Mouse (Mus musculus) kidney, postnatal 25 days (tissue): Measurements from ENCODE around the gene Fnbp1.

ENCODE experiments used
- DNase-seq, 2 experiments: peaks; one replicate each; pipeline ENCODE4 v3.0.0; 2021; ENCODE audit warnings: mixed read lengths in 2 of 2

Gene Fnbp1

DNA sequence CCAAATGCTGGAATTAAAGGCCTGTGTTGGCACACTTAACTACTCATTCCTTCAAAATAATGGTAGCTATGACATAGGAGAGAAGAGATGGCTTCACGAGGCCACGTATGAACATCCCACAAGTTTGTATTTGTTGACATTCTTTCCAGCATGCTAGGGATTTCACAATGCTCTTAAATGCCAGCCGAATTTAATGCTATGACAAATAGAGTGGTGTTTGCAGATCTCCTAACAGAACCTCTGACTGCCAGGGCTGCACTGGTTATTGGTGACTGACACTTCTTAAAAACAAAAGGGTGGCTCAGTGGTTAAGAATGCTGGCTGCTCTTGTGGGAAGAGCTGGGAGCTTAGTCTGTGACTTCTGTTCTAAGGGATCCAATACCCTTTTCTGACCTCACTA, 48.9 kb downstream of the Fnbp1 start:
- no peak for DNase-seq

DNA sequence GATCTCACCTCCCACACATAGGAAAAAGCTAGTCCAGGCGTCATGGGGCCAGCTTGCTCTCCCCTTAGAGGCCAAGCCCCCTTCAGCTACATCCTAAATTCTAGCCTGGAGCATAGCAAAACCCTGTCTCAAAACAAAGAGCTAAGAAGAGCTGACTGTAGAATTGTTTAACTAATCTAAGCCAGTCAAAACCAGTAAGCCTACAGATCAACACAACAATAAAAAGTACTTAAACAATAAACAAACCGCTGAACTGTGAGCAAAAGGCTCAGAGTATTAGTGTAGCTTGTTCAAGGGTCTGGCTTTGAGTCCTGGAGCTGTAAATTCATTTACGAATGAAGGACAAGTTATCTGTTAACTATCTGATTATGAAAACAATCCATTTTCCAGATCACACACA, 50.6 kb downstream of the Fnbp1 start:
- no peak for DNase-seq

- DNase-seq, result no peak
Observed at GRCm38 (mm10) chr2:31089607-31090006, 52.2 kb downstream of the Fnbp1 start.

- DNase-seq, result no peak
Observed at GRCm38 (mm10) chr2:31088871-31089270, 52.9 kb downstream of the Fnbp1 start.

DNA sequence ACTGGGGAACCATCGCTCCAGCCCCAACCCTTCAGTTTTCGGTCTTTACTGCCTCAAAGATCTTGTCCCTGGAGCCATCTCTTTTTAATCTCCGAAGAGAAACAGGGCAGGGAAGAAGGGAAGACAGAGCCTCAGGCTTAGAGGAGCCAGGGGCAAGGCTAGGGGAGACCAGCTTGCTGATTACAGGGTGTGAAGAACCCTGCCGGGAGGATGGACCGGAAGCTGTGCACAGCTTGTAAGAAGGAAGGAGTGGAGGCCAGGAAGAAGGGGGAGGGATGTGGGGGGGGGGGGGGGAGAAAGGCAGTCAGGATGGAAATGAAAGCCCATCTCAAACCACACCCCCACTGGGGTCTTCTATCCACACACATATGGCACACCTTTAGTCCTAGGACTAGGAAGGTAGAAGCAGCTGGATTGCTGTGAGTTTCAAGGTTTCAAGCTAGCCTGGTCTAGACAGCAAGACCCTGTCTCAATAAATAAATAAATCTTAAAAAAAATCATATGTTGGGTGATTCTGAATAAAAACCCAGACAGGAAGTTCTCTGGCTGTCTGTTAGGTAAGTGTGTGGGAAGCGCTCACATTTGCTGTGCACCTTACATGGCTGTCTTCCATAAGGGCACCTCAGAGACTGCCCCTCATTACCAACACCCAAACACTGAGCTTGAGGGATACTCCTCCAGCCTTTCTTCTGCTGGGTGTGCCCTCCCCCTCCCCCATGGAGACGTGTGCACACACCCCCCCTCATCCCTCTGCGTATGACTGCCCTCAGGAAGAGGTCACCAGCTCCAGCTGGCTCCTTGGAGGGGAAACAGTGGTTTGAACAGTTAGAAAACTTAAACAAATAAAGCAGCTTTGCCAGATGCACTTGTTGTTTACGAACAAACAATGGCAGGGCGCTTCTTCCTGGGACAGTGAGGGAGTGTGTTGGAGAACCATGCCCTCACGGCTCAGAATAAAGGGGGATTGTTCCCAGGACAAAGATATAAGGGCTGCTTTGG, 53.8 kb downstream of the Fnbp1 start:
- peak; percentile 73 to 83 for DNase-seq

DNA sequence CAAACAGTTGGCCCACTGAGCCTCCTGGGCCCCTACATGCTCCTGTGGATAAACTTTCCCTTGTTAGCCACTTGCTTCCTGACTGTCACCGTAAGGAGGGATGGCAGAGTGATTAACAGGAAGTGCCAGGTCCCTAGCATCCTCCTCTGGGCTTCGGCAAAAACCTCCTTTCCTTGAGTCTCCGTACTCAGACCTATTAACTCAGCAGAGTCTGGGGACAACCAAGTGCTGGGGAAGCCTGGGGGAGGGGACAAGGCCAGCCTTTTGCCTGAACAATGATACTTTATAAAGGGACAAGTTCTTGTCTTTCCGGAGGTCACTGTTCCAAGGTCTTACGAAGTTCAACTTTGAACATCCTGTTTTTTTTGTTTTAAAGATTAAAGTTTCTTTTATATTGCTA, 54.7 kb downstream of the Fnbp1 start:
- peak; percentile 49 to 65 for DNase-seq

DNA sequence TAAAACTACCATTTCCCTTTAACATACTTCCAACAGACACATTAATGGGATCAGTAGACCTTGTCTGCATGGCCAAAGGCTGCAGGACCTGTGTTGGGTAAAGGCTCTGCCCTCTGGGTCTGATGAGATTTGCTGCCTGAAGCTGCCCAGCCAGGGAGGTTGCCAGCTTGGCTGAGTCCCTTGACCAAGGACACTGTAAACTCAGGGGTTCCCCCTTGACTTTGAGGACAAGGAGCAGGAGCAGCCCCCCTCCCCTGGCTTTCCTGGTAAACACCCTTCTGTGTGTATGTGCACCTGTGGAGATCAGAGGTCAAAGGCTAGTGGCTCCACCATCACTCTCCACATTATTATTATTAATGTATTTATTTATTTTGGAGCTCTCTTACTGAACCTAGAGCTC, 55.3 kb downstream of the Fnbp1 start:
- peak in 1 of 2 experiments; percentile 55 for DNase-seq

DNA sequence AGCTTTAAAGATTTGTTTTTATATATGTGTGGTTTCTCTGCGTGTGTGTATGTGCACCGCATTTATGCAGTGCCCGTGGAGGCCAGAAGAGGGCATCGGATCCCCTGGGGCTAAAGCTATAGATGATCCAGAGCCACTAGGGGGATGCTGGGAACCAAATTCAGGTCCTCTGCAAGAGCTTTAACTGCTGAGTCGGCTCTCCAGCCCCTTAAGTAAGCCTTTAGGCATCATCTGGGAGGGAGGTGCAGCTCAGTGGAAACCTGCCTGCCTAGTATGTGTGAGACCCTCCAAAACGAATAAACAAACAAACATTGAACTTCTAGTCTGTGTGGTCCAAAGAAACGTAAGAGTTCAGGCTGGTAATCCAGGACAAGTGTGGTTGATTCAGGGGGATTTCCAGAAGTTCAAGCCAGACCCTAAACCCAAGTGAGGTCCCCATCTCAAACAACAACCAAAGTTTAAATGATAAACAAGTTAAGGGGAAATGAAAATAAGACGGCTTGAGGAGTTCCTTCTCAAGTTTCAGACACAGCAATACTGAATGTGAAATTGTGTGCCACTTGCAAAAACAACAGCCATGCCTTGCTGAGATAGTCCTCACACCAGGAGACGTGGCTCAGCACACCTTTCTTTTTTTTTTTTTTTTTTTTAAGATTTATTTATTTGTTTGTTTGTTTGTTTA, 57.5 kb downstream of the Fnbp1 start:
- DNase-seq, result no peak

GRCm38 (mm10) chr2:31083372-31083771, 58.4 kb downstream of the Fnbp1 start:
- no peak for DNase-seq

DNA sequence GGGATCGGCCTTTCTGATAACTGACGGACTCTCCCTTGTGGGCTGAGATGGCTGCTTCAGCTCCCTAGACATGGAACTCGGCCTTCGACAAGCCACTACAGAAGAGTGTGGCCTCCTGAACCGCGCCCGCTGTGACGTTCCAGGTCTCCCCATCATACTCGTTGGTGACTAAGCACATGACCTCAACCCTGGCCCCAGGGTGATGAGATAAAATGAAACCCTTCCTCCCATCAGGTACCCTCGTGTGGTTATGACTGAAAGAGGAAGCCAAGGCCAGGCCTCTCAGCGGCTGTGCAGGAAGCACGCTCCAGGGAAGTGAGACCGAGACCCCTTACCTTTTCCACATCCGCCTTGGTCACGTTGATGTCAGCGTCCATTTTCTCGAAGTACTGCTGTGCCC, 59.2 kb downstream of the Fnbp1 start:
- DNase-seq, result peak in 1 of 2 experiments; percentile 39

DNA sequence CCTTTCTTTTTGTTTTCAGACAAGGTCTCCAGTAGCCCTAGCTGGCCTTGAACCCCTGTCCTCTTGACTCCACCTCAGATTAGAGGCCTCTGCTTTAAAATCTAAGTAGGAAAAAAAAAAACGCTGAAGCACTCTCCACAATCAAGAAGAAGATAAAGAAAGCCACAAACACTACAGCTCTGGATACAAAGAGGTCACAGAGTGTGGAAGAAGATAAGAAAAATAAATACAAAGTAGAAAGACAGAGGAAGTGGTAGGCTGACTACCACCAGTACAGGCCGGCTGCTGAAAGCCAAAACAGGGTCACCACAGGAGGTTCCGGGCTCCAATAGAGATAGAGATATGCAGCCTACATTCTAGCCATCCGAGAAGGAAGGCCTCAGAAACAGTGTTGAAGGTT, 60.5 kb downstream of the Fnbp1 start:
- DNase-seq, result no peak

DNA sequence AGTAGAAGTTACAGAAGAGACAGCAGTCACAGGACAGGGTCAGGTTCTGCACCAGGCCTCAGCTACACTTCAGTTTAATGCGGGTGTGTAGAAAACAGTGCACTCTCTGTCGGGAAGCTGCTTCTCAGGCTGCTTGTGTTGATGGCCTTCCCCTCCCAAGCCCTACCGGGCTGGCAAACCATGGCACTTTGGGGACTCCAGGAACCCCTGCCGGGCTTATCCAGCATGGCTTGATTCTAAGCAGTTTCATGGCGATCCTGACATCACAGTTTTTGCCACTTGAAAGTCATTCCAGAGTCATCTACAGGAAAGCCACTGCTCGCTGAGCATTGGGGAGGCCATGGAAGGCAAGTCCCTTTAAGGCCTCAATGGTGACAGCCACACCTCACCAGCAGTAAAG, 62.7 kb downstream of the Fnbp1 start:
- no peak for DNase-seq

DNA sequence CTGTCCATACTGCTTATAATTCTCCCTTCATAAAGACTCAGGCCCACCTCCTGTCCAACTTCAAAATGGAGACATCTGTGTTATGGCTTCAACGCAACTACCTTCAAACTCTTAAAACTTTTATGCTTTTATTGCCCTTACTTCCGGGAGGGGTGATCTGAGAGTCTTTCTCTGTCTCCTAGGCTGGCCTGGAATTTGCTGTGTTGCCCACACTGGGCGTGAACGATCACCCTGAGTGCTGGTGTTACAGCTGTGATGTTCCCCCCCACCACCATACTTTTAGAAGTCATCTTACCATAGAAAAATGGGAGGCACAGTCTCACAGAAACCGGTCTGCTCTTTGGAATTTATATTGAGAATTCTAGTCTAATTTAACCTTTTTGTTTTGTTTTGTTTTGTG, 64.2 kb downstream of the Fnbp1 start:
- DNase-seq, result no peak

DNA sequence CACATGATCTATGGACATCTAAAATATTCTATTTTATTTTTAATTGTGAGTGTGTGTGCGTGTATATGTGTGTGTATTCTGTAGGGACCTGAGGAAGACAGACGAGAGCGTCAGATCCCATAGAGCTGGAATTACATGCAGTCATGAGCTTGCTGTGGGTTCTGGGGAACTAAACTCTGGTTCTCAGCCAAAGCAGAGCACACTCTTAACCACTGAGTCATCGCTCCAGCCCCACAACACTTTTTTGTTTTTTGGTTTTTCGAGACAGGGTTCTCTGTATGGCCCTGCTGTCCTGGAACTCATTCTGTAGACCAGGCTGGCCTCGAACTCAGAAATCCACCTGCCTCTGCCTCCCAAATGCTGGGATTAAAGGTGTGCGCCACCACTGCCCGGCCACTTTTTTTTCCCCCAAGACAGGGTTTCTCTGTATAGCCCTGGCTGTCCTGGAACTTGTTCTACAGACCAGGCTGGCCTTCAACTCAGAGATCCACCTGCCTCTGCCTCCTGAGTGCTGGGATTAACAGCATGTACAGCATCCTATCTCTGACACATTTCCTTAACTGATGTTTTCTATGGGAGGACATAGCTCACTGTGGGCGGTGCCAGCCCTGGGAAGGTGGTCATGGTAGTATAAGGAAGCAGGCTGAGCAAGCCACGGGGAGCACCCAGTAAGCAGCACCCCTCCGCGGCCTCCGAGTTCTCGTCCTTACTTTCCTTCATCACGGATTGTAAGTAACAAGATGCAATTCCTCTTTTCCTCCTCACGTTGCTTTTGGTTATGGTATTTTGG, 65.3 kb downstream of the Fnbp1 start:
- no peak for DNase-seq

GRCm38 (mm10) chr2:31075836-31076235, 66.0 kb downstream of the Fnbp1 start:
- no peak for DNase-seq

DNA sequence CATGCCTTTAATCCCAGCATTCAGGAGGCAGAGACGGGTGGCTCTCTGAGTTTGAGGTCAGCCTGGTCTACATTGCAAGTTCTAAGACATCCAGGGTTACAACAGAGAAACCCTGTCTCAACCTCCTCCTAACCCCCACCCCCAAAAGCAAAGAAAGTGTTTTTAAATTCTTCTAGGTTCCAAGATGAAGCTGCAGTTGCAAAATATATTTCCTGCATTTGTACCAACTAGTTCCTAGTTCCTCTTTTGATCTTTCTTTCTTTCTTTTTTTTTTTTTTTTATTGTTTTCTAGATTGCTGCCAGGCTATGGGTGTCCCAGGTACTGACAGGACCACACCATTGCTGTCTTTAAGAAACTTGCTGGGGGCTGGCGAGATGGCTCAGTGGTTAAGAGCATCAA, 66.6 kb downstream of the Fnbp1 start:
- no peak for DNase-seq

DNA sequence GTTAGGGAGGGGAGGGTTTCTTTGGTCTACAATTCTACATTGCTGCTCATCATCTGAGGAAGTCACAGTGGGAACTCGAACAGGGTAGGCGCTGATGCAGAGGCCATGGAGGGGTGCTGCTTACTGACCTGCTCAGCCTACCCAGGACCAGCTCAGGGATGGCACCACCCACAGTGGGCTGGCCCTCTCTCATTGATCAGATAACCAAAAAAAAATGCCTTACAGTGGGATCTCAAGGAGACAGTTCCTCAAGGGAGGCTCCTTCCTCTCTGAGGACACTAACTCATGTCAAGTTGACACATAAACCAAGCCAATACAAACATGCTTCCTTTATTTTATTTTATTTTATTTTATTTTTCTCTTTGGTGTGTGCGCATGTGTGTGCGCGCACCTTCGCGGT, 72.3 kb downstream of the Fnbp1 start:
- no peak for DNase-seq

- DNase-seq, result no peak
Observed at GRCm38 (mm10) chr2:31069114-31069445, 72.7 kb downstream of the Fnbp1 start.

DNA sequence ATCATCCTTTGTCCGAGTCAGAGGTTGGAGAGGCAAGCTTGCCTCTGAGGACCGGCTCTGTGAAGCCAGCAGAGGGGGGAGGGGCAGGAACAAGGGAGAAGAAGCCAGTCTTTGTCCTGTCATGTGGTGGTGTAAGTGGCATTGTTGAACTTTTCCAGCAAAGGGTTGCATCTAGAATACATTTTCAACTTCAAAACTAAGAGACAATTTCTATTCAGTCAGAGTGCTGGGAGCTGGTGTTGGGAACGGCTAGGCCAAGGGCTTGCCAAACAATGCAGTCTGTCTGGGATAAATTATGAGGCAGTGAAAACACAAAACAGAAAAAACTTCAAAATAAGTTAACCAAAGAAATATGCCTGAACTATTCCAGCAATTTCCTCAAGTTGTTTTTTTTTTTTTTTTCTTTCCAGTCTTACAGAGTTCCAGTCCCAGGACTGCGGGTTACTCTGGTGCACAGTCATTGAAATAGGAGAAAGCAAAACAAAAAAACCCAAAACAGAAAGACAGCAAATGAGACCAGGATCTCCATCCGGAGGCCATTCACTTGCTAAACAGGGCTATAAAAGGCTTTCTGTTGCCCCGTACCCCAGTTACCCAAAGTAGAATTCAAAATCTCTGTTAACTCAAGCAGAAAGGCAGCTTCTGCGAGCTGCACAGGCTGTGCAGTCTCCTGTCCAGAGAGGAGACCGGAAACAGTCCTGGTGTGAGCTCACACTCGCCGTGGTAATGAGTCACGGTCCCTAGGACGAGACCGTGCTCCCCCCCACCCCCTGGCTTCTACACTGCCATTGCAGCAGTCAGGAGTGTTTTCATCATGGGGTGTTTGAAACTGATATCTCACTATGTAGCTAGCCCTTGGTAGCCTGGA, 73.3 kb downstream of the Fnbp1 start:
- peak; percentile 69 to 76 for DNase-seq

GRCm38 (mm10) chr2:31067696-31068245, 74.0 kb downstream of the Fnbp1 start:
- DNase-seq, result no peak

DNA sequence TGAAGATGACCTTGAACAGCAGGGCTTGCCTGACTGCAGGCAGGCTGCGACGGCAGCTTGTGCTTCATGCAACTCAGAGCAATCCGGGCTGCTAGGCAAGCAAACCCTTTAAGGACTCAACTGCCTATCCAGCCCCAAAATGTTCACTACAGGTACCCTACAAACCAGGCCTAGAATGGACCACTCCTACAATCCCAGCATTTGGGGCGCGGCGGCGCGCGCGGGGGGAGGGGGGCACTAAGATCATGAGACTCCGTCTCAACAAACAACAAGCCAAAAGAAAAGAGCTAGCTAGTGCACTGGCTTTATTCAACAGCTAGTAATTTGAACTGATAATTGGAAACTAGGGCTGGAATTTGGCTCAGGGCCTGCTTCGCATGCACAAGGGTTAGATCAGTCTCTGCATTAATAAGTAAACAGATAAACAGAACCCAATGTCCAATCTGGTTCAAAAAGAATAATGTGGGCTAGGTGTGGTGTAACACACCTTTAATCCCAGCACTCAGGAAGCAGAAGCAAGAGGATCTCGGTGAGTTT, 74.7 kb downstream of the Fnbp1 start:
- peak; percentile 59 to 61 for DNase-seq
